Mouse (Mus musculus) stomach, postnatal 0 days (tissue): Measurements from ENCODE around the gene Eif3c. TPM values are rescaled to one million over a fixed set of nuclear protein-coding genes. Genes with fewer than 3 reads are reported as not detected.

Experiments
- ATAC-seq: fragments of 200-750 bp; cut with Nextera tagmentation; 2 replicates; pipeline ENCODE4 v1.8.0; 2017; ENCODE audit not compliant: low FRiP score, low TSS enrichment
- DNase-seq: peaks from one replicate; pipeline ENCODE4 v3.0.0-alpha.2; 2016; ENCODE audit warnings: low spot score
- H3K27ac ChIP-seq: fragments of 300-500 bp; sonication (generic); replicated peaks from 2 replicates; pipeline ENCODE4 v1.5.1; 2014; ENCODE audit warnings: mild to moderate bottlenecking, control low read depth
- H3K27me3 ChIP-seq: fragments of 300-500 bp; sonication (generic); 2 replicates; pipeline ENCODE4 v1.6.1; 2014; ENCODE audit warnings: low read length; ENCODE audit not compliant: control insufficient read depth, insufficient read depth
- H3K36me3 ChIP-seq: fragments of 300-500 bp; sonication (generic); 2 replicates; pipeline ENCODE4 v1.6.1; 2014; ENCODE audit warnings: low read length, mixed read lengths; ENCODE audit not compliant: control insufficient read depth, insufficient read depth
- H3K4me1 ChIP-seq: fragments of 300-500 bp; sonication (generic); replicated peaks from 2 replicates; pipeline ENCODE4 v1.6.1; 2014; ENCODE audit warnings: antibody characterized with exemption; ENCODE audit not compliant: control insufficient read depth, insufficient read depth
- H3K4me2 ChIP-seq: fragments of 300-500 bp; sonication (generic); replicated peaks from 2 replicates; pipeline ENCODE4 v1.6.1; 2014; ENCODE audit warnings: low read depth, mild to moderate bottlenecking, control low read depth, moderate library complexity
- H3K4me3 ChIP-seq: fragments of 300-500 bp; sonication (generic); 2 replicates; pipeline ENCODE4 v1.5.1; 2014; ENCODE audit warnings: low read depth, low read length, control low read depth
- H3K9ac ChIP-seq: fragments of 300-500 bp; sonication (generic); 2 replicates; pipeline ENCODE4 v1.6.1; 2014; ENCODE audit warnings: mild to moderate bottlenecking, low read length, control low read depth, mixed read lengths
- H3K9me3 ChIP-seq: fragments of 300-500 bp; sonication (generic); 2 replicates; pipeline ENCODE4 v1.6.1; 2016; ENCODE audit warnings: low read length; ENCODE audit not compliant: control insufficient read depth
- CTCF ChIP-seq: IDR thresholded peaks from 2 replicates; pipeline ENCODE4 v1.5.1; 2016; ENCODE audit warnings: antibody characterized with exemption, low read depth, mild to moderate bottlenecking, moderate library complexity
- EP300 ChIP-seq: optimal IDR thresholded peaks from 2 replicates; pipeline ENCODE3; 2016; ENCODE audit warnings: antibody characterized with exemption
- WGBS: fragments of 180-500 bp; shearing (Covaris S2); extraction: QIAGEN DNeasy Blood & Tissue Kit; methylation state at CpG from one replicate; pipeline ENCODE4 v1.1.7; 2014; 5-methylcytosine and 5-hydroxymethylcytosine counted together
- polyA plus RNA-seq: library from polyadenylated mRNA; unstranded; fragments of >200 nt; fragmentation: Nextera tagmentation; extraction: Ambion mirVana; gene quantifications from 2 replicates; pipeline ENCODE4 v1.2.1, GENCODE M21; 2015

Eif3c gene
- polyA plus RNA-seq, 1 experiment from 2014 or later = 163 TPM

DNA sequence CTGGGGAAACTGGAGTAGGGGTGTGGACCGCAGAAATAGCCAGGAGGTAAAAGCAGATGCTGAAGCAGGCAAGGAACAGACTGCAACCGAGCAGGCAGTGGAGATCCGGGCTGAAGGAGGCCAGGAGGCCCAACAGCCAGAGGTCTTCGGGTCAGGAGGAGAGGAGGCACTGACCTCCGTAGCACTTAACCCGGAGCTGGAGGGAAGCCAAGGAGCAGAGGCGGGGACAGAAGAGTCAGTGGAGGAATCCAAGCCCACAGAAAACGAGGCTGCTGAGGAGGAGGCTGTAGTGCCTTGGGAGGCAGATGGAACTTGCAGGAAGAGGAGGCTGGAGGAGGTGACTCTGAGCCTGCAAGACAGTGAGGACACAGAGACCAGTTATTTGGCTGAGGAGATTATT, 20.6 kb upstream of the Eif3c start:
- WGBS = 37% methylated on average over 8 of the region's 8 CpGs

DNA sequence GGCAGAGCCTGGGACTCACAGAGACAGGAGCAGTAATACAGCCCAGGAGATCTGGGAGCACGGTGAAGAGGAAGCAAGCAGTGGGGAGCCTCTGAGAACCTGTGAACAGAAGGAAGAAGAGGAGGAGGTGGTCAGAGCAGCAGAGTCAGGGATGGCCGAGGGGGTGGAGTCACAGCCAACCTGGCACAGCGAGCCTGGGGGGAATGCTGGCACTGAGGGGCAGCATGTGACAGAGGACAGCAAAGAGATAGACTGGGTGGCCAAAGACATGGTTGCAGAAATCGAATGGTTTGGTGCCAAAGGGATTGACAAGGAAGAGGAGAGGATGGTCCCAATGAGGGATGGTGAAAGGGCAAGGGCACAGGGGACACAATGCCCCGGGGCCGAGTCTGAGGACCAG, 19.5 kb upstream of the Eif3c start, which contains the start of gene Cln3:
Gene Cln3, minus strand, starts transcription at position 101 of the 400 bp plus-strand sequence.
- H3K27me3 ChIP-seq = no peaks in the 10 kb centered on the region
- H3K9ac ChIP-seq = no peak within 1 kb of the TSS
- no peak for DNase-seq
- no peaks in the 10 kb centered on the region for H3K4me1 ChIP-seq
- TF ChIP-seq EP300 (no peak), CTCF (no peak)
- no peak within 1 kb of the TSS for H3K4me2 ChIP-seq
- no peaks in the 10 kb centered on the region for H3K9me3 ChIP-seq
- H3K27ac ChIP-seq = no peak within 1 kb of the TSS
- H3K4me3 ChIP-seq = no peak within 1 kb of the TSS
- no peaks in the 10 kb centered on the region for H3K36me3 ChIP-seq
- WGBS = 67% methylated on average over 6 of the region's 6 CpGs
- ATAC-seq = no peak

More for the DNA sequence above, 20.6 kb upstream of the Eif3c start:
- H3K36me3 ChIP-seq = no peaks in the 10 kb centered on the region
- ATAC-seq (no peak), DNase-seq (no peak)
- no peaks in the 10 kb centered on the region for H3K9me3 ChIP-seq
- no peak for TF ChIP-seq EP300
- TF ChIP-seq CTCF = no peak
- no peak overlapping the region for H3K4me3 ChIP-seq
- H3K27ac ChIP-seq = no peak overlapping the region
- H3K4me1 ChIP-seq = no peaks in the 10 kb centered on the region
- no peak overlapping the region for H3K4me2 ChIP-seq
- H3K9ac ChIP-seq = no peak overlapping the region
- no peaks in the 10 kb centered on the region for H3K27me3 ChIP-seq

DNA sequence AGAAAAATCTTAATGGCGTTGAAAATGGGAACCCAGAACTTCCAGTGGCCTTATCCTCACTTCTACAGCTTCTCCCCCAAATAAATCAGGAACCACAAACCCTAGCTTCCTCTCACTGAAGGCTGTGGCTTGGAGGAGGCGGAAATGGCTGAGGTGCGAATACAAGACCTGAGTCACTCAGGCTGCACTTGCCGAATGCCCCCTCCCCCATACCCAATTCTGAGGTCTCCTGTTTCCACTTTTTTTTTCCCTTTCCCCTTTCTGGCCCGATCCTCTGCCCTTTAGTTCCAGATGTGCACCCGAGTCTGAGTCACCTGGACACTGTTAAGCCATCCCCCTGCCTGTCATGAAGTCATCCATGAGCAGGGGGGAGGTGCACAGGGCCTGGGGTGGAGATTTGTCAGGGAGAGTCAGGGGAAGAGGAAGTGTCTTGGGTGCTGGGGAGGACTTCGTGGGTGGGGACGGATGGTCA, 18.3 kb upstream of the Eif3c start, which contains the start of gene Apobr:
Gene Apobr, plus strand, starts transcription at position 437 of the 472 bp plus-strand sequence.
- peak within 1 kb of the TSS; percentile 71; the same call in 1 of the 2 replicates for H3K9ac ChIP-seq
- H3K4me1 ChIP-seq = no peaks in the 10 kb centered on the region
- no peaks in the 10 kb centered on the region for H3K9me3 ChIP-seq
- H3K27ac ChIP-seq = no peak within 1 kb of the TSS; the same call in 1 of the 2 replicates
- 84% methylated on average over 8 of the region's 8 CpGs for WGBS
- TF ChIP-seq CTCF = no peak
- no peak for TF ChIP-seq EP300
- H3K4me2 ChIP-seq = peak within 1 kb of the TSS; percentile 88
- ATAC-seq = no peak
- H3K27me3 ChIP-seq = no peaks in the 10 kb centered on the region
- no peak for DNase-seq
- no peaks in the 10 kb centered on the region; the same call in 1 of the 2 replicates for H3K36me3 ChIP-seq
- H3K4me3 ChIP-seq = peak within 1 kb of the TSS; percentile 53; the same call in 1 of the 2 replicates

DNA sequence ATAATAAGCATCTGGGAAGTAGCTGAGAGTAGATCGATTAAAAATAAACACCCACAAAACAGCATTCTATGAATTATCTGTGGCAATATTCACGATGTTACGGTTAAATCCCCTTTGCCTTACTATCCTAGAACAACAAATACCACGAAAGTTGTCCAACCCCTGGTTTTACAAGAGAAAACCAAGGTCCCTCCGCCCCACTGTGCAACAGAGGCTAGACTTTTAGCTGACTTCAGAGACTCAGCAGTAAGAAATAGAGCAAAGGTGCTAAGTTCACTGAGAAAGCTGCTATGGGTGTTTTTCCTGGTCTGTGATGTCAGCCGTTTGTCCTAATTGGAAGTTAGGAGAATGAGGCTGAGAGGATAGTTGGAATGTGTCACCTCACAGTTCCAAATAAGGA, 17.6 kb upstream of the Eif3c start:
- peak; percentile 13; the same call in 1 of the 2 replicates for ATAC-seq
- DNase-seq = no peak
- no peaks in the 10 kb centered on the region for H3K9me3 ChIP-seq
- 49% methylated on average over 6 of the region's 6 CpGs for WGBS
- no peaks in the 10 kb centered on the region for H3K4me1 ChIP-seq
- no peaks in the 10 kb centered on the region; the same call in 1 of the 2 replicates for H3K36me3 ChIP-seq
- peak overlapping the region; percentile 88 for H3K4me2 ChIP-seq
- no peaks in the 10 kb centered on the region for H3K27me3 ChIP-seq
- TF ChIP-seq EP300 (no peak), CTCF (0 out of 2 replicates have a peak, but pooled peaks have one; percentile 1)
- peak overlapping the region; percentile 92; the same call in 1 of the 2 replicates for H3K27ac ChIP-seq
- H3K4me3 ChIP-seq = peak overlapping the region; percentile 53
- peak overlapping the region; percentile 71 for H3K9ac ChIP-seq

DNA sequence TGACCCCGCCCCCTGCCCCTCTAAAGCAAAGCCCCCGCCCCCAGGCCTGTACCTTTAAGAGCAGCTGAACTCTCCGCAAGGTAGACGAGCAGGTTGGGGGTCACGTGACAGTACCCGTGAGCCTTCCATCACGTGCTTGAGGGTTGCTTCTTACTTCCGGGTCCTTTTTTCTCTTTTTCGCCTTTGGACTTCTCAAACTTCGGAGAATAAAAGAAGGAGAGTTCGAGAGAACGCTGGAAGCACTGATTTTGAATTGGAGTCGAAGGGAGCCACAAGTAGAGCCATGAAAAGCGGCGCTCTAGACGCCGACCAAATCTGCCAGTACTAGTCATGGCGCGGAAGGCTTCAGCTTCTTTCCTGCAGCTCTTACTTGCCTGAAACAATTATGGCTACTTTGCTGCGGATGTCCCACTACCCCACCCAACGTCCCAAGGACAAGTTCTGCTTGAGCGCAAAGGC, 17.1 kb upstream of the Eif3c start:
- TF ChIP-seq EP300 (no peak), CTCF (0 out of 2 replicates have a peak, but pooled peaks have one; percentile 1)
- ATAC-seq (peak; percentile 81), DNase-seq (peak; percentile 90)
- H3K27me3 ChIP-seq = no peaks in the 10 kb centered on the region
- under 1% methylated on average over 22 of the region's 22 CpGs for WGBS
- peak overlapping the region; percentile 92 for H3K27ac ChIP-seq
- H3K4me2 ChIP-seq = peak overlapping the region; percentile 88
- H3K4me1 ChIP-seq = no peaks in the 10 kb centered on the region
- H3K4me3 ChIP-seq = peak overlapping the region; percentile 53
- H3K36me3 ChIP-seq = no peaks in the 10 kb centered on the region; the same call in 1 of the 2 replicates
- peak overlapping the region; percentile 71 for H3K9ac ChIP-seq
- H3K9me3 ChIP-seq = no peaks in the 10 kb centered on the region

DNA sequence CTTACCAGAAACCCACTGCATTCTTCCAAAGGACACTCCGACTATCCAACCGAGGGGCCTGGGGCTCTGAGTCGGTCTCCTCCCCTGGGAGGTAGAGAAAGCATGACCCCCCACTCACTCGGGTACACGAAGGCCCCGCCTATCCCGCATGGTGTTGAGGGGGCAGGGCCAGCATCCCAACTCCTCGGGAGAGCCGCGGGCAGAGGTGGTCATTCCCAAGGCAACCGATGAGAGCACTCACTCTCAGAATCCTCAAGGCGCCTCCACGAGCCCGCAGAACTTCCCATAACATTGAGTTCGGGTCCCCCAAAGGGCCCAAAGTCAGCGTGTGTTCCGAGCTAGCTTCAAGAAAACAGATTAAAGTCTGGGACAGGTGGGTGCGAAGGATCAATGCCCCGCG, 16.5 kb upstream of the Eif3c start:
- Histone ChIP-seq H3K4me3 (peak overlapping the region; percentile 53), H3K27ac (peak overlapping the region; percentile 92), H3K9me3 (no peaks in the 10 kb centered on the region), H3K27me3 (no peaks in the 10 kb centered on the region), H3K4me2 (peak overlapping the region; percentile 88), H3K9ac (peak overlapping the region; percentile 71), H3K4me1 (no peaks in the 10 kb centered on the region), H3K36me3 (no peaks in the 10 kb centered on the region; the same call in 1 of the 2 replicates)
- WGBS = under 1% methylated on average over 20 of the region's 20 CpGs
- peak; percentile 59 for ATAC-seq
- DNase-seq = peak; percentile 49
- TF ChIP-seq EP300 (no peak), CTCF (no peak)
